Mouse (Mus musculus): ENCODE results near the gene Grm1. TPM values are rescaled to one million over a fixed set of nuclear protein-coding genes. Genes with fewer than 3 reads are reported as not detected.
A peak's percentile ranks its signal among the peaks of the same experiment; 100 is the strongest.

The Grm1 gene
- total and polyA plus RNA-seq, 2 experiments = not detected

DNA sequence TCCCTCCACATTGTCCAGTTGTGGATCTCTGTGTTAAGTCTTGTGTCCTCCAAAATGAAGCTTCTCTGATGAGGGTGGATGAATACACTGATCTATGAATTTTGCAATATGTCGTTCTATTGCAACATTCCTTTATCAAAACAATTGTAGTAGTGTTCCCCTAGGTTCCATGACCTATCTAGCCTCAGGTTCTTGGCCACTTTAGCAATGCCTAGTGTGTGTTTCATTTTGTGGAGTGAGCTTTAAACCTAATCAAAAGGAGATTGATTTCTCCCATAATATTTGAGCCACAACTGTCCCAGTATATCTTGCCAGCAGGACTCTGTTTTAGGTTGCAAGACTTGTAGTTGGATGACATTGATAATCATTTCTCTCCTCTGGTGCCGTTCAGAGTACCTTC, 211.9 kb downstream of the Grm1 start:
- no peaks in the 10 kb centered on the region for H3K4me1 ChIP-seq (ENCODE audit: control insufficient read depth, insufficient read depth, low read length)
- WGBS = 39% methylated on average over 2 of the region's 2 CpGs
- no peaks in the 10 kb centered on the region for H3K36me3 ChIP-seq (ENCODE audit: control insufficient read depth, insufficient read depth, low read length)
- H3K9ac ChIP-seq (ENCODE audit: low read depth, low read length) = no peak overlapping the region
- no peak overlapping the region for H3K4me3 ChIP-seq (ENCODE audit: insufficient read depth, low read depth, low read length)
- no peaks in the 10 kb centered on the region for H3K27me3 ChIP-seq (ENCODE audit: control insufficient read depth, insufficient read depth, low read length)
- no peaks in the 10 kb centered on the region for H3K79me2 ChIP-seq (ENCODE audit: control insufficient read depth, insufficient read depth, low read length)
- TF ChIP-seq POLR2A (IDR thresholded peaks at IDR 0.05; ENCODE audit: extremely low read depth, insufficient read depth, low read length) = no peak
- no peak for TF ChIP-seq CTCF (IDR thresholded peaks at IDR 0.05; ENCODE audit: low read depth, low read length)
- no peak overlapping the region for H3K27ac ChIP-seq (replicated peaks; ENCODE audit: insufficient read depth, low read depth, low read length)
- DNase-seq (ENCODE audit: extremely low read depth, low read depth, low spot score) = peak; percentile 90

DNA sequence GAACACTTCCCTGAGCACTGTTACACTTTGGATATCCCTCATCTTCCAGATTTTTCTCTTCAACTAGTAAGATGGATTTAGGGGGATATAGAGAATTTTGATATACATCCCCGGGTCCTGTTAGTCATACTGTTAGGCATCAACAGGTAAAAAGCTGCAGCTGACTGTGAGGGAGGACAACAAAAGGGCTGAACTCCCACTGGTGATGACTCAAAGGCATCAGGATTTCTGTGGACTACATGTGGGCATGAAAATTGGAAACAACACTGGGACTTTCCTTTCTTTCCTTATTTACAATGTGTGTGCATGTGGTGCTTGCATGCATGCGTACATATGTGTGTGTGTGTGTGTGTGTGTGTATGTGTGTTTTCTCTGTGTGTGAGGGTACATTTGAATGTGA, 215.9 kb downstream of the Grm1 start:
- WGBS = 84% methylated on average over 2 of the region's 2 CpGs
- no peak overlapping the region for H3K9ac ChIP-seq (ENCODE audit: low read depth, low read length)
- TF ChIP-seq CTCF (IDR thresholded peaks at IDR 0.05; ENCODE audit: low read depth, low read length) (no peak), POLR2A (IDR thresholded peaks at IDR 0.05; ENCODE audit: extremely low read depth, insufficient read depth, low read length) (no peak)

DNA sequence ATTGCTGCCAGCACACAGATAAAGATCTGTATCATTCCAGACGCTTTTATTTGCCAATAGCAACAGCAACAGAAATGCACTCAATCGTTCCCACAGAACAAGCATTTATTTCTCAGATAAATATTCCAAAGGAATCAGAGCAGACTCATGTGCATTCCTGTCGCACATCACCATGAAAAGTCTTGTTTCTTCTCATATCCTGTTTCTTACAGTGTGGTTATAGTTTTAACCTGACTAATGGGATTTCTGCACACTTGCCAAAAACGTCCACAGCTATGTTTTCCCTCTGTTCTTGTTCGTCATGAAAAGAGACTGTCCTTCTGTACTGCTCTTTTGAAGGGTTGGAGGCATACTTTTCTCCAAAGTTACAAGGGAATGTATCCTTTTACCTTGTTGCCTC, 217.4 kb downstream of the Grm1 start:
- TF ChIP-seq POLR2A (IDR thresholded peaks at IDR 0.05; ENCODE audit: extremely low read depth, insufficient read depth, low read length) (no peak), CTCF (IDR thresholded peaks at IDR 0.05; ENCODE audit: low read depth, low read length) (no peak)
- DNase-seq (ENCODE audit: extremely low read depth, low read depth, low spot score) = no peak
- Histone ChIP-seq H3K27ac (replicated peaks; ENCODE audit: insufficient read depth, low read depth, low read length) (no peak overlapping the region), H3K79me2 (ENCODE audit: control insufficient read depth, insufficient read depth, low read length) (no peaks in the 10 kb centered on the region), H3K4me3 (ENCODE audit: insufficient read depth, low read depth, low read length) (no peak overlapping the region), H3K9ac (ENCODE audit: low read depth, low read length) (no peak overlapping the region), H3K27me3 (ENCODE audit: control insufficient read depth, insufficient read depth, low read length) (no peaks in the 10 kb centered on the region), H3K4me1 (ENCODE audit: control insufficient read depth, insufficient read depth, low read length) (no peaks in the 10 kb centered on the region), H3K36me3 (ENCODE audit: control insufficient read depth, insufficient read depth, low read length) (no peaks in the 10 kb centered on the region)
- WGBS = 54% methylated on average over 5 of the region's 5 CpGs

More for the DNA sequence above, 215.9 kb downstream of the Grm1 start:
- no peaks in the 10 kb centered on the region for H3K4me1 ChIP-seq (ENCODE audit: control insufficient read depth, insufficient read depth, low read length)
- no peaks in the 10 kb centered on the region for H3K36me3 ChIP-seq (ENCODE audit: control insufficient read depth, insufficient read depth, low read length)
- no peak overlapping the region for H3K4me3 ChIP-seq (ENCODE audit: insufficient read depth, low read depth, low read length)
- no peaks in the 10 kb centered on the region for H3K27me3 ChIP-seq (ENCODE audit: control insufficient read depth, insufficient read depth, low read length)
- no peak for DNase-seq (ENCODE audit: extremely low read depth, low read depth, low spot score)
- no peaks in the 10 kb centered on the region for H3K79me2 ChIP-seq (ENCODE audit: control insufficient read depth, insufficient read depth, low read length)
- H3K27ac ChIP-seq (replicated peaks; ENCODE audit: insufficient read depth, low read depth, low read length) = no peak overlapping the region

DNA sequence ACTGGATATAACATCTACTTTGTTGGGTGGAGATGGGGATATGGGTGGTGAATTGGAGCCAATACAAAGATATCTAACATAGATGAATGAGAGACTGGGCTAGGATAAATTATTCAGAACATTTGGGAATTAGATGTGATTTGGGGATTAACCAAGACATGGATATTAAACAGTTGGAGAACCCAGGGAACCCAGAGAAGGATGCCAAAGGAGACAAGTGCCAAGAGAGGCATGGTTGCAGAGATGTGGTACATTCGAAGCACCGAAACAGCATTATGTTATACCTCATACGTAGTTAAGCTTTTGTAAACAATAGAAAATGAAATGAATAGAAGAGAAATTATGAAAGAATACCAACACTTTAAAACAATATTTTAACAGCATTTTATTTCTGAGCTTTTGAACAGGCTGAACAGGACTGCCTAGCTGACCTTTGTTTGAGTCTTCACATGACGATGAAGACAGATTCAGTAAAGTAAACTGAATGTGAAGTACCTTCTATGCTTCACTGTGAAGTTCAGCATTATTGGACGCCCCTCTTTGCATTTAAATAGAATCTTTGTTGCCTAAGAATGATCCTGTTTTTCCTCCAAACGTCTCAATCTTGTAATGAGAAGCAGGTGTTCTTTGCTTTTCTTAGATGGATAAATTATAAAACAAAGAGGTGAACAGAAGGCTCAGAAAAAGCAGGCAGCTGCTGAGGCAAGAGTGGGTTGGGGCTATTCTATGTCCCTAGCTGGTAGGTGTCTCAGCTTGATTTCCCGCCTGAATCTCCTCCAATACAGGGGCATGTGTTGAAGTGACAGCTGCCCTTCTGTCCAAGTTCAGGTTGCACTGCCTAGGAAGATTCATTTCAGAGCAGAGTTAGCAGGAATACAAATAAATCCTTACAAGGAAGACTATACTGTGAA, 234.5 kb downstream of the Grm1 start:
- Histone ChIP-seq H3K4me1 (ENCODE audit: control insufficient read depth, insufficient read depth, low read length) (no peaks in the 10 kb centered on the region), H3K27ac (replicated peaks; ENCODE audit: insufficient read depth, low read depth, low read length) (no peak overlapping the region), H3K36me3 (ENCODE audit: control insufficient read depth, insufficient read depth, low read length) (no peaks in the 10 kb centered on the region), H3K9ac (ENCODE audit: low read depth, low read length) (no peak overlapping the region), H3K4me3 (ENCODE audit: insufficient read depth, low read depth, low read length) (no peak overlapping the region), H3K27me3 (ENCODE audit: control insufficient read depth, insufficient read depth, low read length) (no peaks in the 10 kb centered on the region), H3K79me2 (ENCODE audit: control insufficient read depth, insufficient read depth, low read length) (no peaks in the 10 kb centered on the region)
- DNase-seq (ENCODE audit: extremely low read depth, low read depth, low spot score) = no peak
- TF ChIP-seq CTCF (IDR thresholded peaks at IDR 0.05; ENCODE audit: low read depth, low read length) = no peak
- TF ChIP-seq POLR2A (IDR thresholded peaks at IDR 0.05; ENCODE audit: extremely low read depth, insufficient read depth, low read length) = no peak
- WGBS = 73% methylated on average over 7 of the region's 7 CpGs

DNA sequence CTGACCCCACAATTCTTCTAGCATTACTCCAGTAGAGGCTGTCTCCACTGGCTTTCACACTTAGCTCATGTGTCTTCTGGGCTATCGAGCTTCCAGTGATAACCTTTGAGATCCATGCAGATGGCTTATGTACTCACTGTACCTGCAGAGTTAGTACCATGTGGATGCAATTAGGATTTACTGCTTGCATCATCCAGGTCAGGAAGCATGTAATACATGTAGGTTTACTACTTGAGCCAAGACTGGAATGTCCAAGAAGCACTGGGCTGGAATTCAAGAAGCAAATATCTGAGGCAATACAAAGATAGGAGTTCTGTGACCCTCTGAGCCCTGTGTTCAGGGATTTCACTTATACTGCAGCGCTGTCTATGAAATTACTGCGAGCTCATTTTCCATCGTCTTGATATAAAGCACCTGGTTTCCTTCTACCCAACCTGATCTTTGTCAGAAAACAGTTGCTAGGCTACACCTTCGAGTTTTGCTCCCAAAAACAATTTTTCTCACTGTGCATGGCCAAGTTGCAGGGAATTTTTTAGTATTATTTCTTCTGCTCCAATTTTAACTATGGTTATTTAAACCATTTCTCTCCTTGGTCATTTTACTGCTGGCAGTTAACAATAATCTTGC, 237.0 kb downstream of the Grm1 start:
- TF ChIP-seq CTCF (IDR thresholded peaks at IDR 0.05; ENCODE audit: low read depth, low read length) (no peak), POLR2A (IDR thresholded peaks at IDR 0.05; ENCODE audit: extremely low read depth, insufficient read depth, low read length) (no peak)
- Histone ChIP-seq H3K9ac (ENCODE audit: low read depth, low read length) (no peak overlapping the region), H3K27ac (replicated peaks; ENCODE audit: insufficient read depth, low read depth, low read length) (no peak overlapping the region), H3K36me3 (ENCODE audit: control insufficient read depth, insufficient read depth, low read length) (no peaks in the 10 kb centered on the region), H3K79me2 (ENCODE audit: control insufficient read depth, insufficient read depth, low read length) (no peaks in the 10 kb centered on the region), H3K4me1 (ENCODE audit: control insufficient read depth, insufficient read depth, low read length) (no peaks in the 10 kb centered on the region), H3K4me3 (ENCODE audit: insufficient read depth, low read depth, low read length) (no peak overlapping the region), H3K27me3 (ENCODE audit: control insufficient read depth, insufficient read depth, low read length) (no peaks in the 10 kb centered on the region)
- 55% methylated on average over 5 of the region's 5 CpGs for whole genome bisulfite sequencing
- DNase-seq (ENCODE audit: extremely low read depth, low read depth, low spot score) = peak; percentile 93

DNA sequence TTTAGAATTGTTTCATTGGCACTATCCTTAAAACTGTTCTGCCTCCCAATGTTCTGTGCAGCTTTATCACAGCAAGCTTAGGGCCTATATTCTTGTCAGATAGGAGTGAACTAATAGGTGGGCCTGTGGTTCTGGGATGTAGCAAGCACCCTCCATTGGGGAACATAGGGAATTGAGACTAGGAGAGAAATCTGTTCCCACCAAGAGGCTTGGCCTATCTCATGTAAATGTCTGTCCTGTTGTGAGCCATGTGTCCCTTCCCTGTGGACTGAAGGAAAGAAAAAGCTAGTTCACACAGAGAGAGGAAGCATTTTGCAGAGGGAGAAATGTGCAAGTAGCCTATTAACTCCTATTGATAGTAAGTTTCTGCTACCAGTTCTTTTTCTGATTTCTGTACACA, 246.8 kb downstream of the Grm1 start:
- Histone ChIP-seq H3K79me2 (ENCODE audit: control insufficient read depth, insufficient read depth, low read length) (no peaks in the 10 kb centered on the region), H3K36me3 (ENCODE audit: control insufficient read depth, insufficient read depth, low read length) (no peaks in the 10 kb centered on the region), H3K27me3 (ENCODE audit: control insufficient read depth, insufficient read depth, low read length) (no peaks in the 10 kb centered on the region), H3K4me1 (ENCODE audit: control insufficient read depth, insufficient read depth, low read length) (no peaks in the 10 kb centered on the region), H3K9ac (ENCODE audit: low read depth, low read length) (no peak overlapping the region), H3K27ac (replicated peaks; ENCODE audit: insufficient read depth, low read depth, low read length) (no peak overlapping the region), H3K4me3 (ENCODE audit: insufficient read depth, low read depth, low read length) (no peak overlapping the region)
- no peak for TF ChIP-seq POLR2A (IDR thresholded peaks at IDR 0.05; ENCODE audit: extremely low read depth, insufficient read depth, low read length)
- TF ChIP-seq CTCF (IDR thresholded peaks at IDR 0.05; ENCODE audit: low read depth, low read length) = no peak
- no peak for DNase-seq (ENCODE audit: extremely low read depth, low read depth, low spot score)
